Mouse (Mus musculus): Measurements from ENCODE around the gene Iqcf4. TPM values are rescaled to one million over a fixed set of nuclear protein-coding genes. Genes with fewer than 3 reads are reported as not detected.

The Iqcf4 gene
- polyA plus RNA-seq, 1 experiment from 2014 or later, result not detected

GRCm38 (mm10) chr9:106592158-106592557 is 21.4 kb upstream of the Iqcf4 start:
- Histone ChIP-seq H3K4me1 (replicated peaks; ENCODE audit: control insufficient read depth, insufficient read depth, low read length) (no peaks in the 10 kb centered on the region), H3K4me3 (replicated peaks; ENCODE audit: low read length) (no peak overlapping the region), H3K9ac (no peak overlapping the region), H3K27me3 (ENCODE audit: control insufficient read depth, insufficient read depth, low read length) (no peaks in the 10 kb centered on the region), H3K36me3 (replicated peaks; ENCODE audit: control insufficient read depth, insufficient read depth) (no peaks in the 10 kb centered on the region), H3K27ac (no peak overlapping the region), H3K9me3 (ENCODE audit: control insufficient read depth, low read length) (no peaks in the 10 kb centered on the region), H3K4me2 (replicated peaks) (no peak overlapping the region)
- no peak for ATAC-seq (ENCODE audit: low FRiP score)
- DNase-seq (ENCODE audit: low spot score), result no peak
- WGBS, result 92% methylated on average over 5 of the region's 5 CpGs

DNA sequence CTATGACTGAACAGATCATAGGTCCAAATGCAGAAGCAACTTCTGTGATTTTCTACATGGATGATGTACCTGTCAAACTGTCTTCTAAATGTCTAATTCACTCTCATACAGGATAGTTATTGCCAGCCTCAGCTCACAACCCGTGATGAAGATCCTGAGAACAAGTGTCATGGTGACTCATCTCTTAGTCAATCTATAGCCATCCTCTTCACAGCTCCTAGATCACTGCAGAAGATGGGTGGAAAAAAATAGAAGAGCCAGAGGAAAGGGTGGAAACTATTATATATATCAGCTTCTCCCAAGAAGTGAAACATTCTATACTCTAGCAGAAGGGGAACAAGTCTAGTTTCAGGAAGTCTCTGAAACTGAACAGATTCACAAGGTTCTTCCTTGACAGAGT is 11.8 kb upstream of the Iqcf4 start:
- DNase-seq (ENCODE audit: low spot score), result no peak
- WGBS, result 72% methylated on average over 1 of the region's 1 CpGs
- no peak for ATAC-seq (ENCODE audit: low FRiP score)
- Histone ChIP-seq H3K27ac (no peak overlapping the region), H3K4me1 (replicated peaks; ENCODE audit: control insufficient read depth, insufficient read depth, low read length) (no peaks in the 10 kb centered on the region), H3K4me2 (replicated peaks) (no peak overlapping the region), H3K27me3 (ENCODE audit: control insufficient read depth, insufficient read depth, low read length) (no peaks in the 10 kb centered on the region), H3K36me3 (replicated peaks; ENCODE audit: control insufficient read depth, insufficient read depth) (no peaks in the 10 kb centered on the region), H3K9me3 (ENCODE audit: control insufficient read depth, low read length) (0 out of 2 replicates have a peak, but pooled peaks cover 5% of the 10 kb centered on the region), H3K4me3 (replicated peaks; ENCODE audit: low read length) (no peak overlapping the region), H3K9ac (no peak overlapping the region)

GRCm38 (mm10) chr9:106580016-106580415 is 9.2 kb upstream of the Iqcf4 start:
- H3K27me3 ChIP-seq (ENCODE audit: control insufficient read depth, insufficient read depth, low read length), result no peaks in the 10 kb centered on the region
- no peaks in the 10 kb centered on the region for H3K4me1 ChIP-seq (replicated peaks; ENCODE audit: control insufficient read depth, insufficient read depth, low read length)
- H3K27ac ChIP-seq, result no peak overlapping the region
- no peak for DNase-seq (ENCODE audit: low spot score)
- 83% methylated on average over 7 of the region's 7 CpGs for WGBS
- H3K36me3 ChIP-seq (replicated peaks; ENCODE audit: control insufficient read depth, insufficient read depth), result no peaks in the 10 kb centered on the region
- H3K4me3 ChIP-seq (replicated peaks; ENCODE audit: low read length), result no peak overlapping the region
- no peak for ATAC-seq (ENCODE audit: low FRiP score)
- no peak overlapping the region for H3K4me2 ChIP-seq (replicated peaks)
- no peak overlapping the region for H3K9ac ChIP-seq
- 0 out of 2 replicates have a peak, but pooled peaks cover 5% of the 10 kb centered on the region for H3K9me3 ChIP-seq (ENCODE audit: control insufficient read depth, low read length)

DNA sequence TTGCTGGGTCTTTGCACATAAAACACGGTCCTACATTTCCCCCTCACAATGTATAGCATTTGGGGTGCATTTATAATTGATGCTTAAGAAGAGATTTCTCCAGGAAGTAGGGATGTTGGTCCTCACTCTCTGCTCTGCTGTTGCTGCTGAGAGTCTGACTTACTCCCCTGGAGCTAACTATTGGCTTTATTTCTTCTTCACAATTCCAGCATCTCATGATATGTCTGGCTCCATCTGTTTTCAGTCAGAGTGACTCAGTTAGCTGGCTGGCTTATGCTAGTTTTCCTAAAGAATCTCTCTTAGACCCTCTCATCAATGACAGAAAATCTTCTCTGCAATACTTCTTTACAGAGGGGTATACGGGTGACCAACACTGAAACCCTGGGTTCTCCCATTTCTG is 5.3 kb upstream of the Iqcf4 start:
- no peak overlapping the region for H3K4me3 ChIP-seq (replicated peaks; ENCODE audit: low read length)
- no peaks in the 10 kb centered on the region for H3K36me3 ChIP-seq (replicated peaks; ENCODE audit: control insufficient read depth, insufficient read depth)
- DNase-seq (ENCODE audit: low spot score) (no peak), ATAC-seq (ENCODE audit: low FRiP score) (no peak)
- WGBS, result 91% methylated on average over 2 of the region's 2 CpGs
- 0 out of 2 replicates have a peak, but pooled peaks cover 5% of the 10 kb centered on the region for H3K9me3 ChIP-seq (ENCODE audit: control insufficient read depth, low read length)
- H3K27ac ChIP-seq, result no peak overlapping the region
- H3K27me3 ChIP-seq (ENCODE audit: control insufficient read depth, insufficient read depth, low read length), result no peaks in the 10 kb centered on the region
- H3K4me1 ChIP-seq (replicated peaks; ENCODE audit: control insufficient read depth, insufficient read depth, low read length), result no peaks in the 10 kb centered on the region
- no peak overlapping the region for H3K4me2 ChIP-seq (replicated peaks)
- H3K9ac ChIP-seq, result no peak overlapping the region

DNA sequence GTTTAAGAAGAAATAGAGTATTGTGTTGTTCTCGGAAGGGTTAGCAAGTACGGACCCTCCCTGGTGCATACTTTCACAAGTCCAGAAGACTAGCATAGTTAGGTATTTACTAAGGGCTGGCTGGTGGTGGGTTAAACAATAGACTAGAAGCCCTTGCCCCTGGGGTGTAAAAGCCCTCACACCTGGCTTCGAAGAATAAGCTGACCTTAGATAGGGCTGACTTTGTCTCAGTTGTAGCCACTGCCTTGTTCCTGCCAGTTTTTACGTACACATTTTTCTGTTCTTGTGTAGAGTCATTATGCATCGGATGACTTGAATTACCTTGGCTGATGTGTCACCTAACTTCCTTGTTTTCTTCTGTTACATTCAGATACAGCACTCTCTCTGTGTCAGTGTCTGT is 2.6 kb upstream of the Iqcf4 start:
- Histone ChIP-seq H3K27me3 (ENCODE audit: control insufficient read depth, insufficient read depth, low read length) (no peaks in the 10 kb centered on the region), H3K36me3 (replicated peaks; ENCODE audit: control insufficient read depth, insufficient read depth) (no peaks in the 10 kb centered on the region), H3K4me3 (replicated peaks; ENCODE audit: low read length) (no peak overlapping the region), H3K4me2 (replicated peaks) (no peak overlapping the region), H3K9me3 (ENCODE audit: control insufficient read depth, low read length) (no peaks in the 10 kb centered on the region), H3K27ac (no peak overlapping the region), H3K9ac (no peak overlapping the region), H3K4me1 (replicated peaks; ENCODE audit: control insufficient read depth, insufficient read depth, low read length) (no peaks in the 10 kb centered on the region)
- WGBS, result 88% methylated on average over 5 of the region's 5 CpGs
- ATAC-seq (ENCODE audit: low FRiP score) (no peak), DNase-seq (ENCODE audit: low spot score) (no peak)

- DNase-seq (ENCODE audit: low spot score) (no peak), ATAC-seq (ENCODE audit: low FRiP score) (no peak)
- Histone ChIP-seq H3K4me1 (replicated peaks; ENCODE audit: control insufficient read depth, insufficient read depth, low read length) (no peaks in the 10 kb centered on the region), H3K27ac (no peak overlapping the region), H3K9me3 (ENCODE audit: control insufficient read depth, low read length) (no peaks in the 10 kb centered on the region), H3K4me2 (replicated peaks) (no peak overlapping the region), H3K4me3 (replicated peaks; ENCODE audit: low read length) (no peak overlapping the region), H3K9ac (no peak overlapping the region), H3K27me3 (ENCODE audit: control insufficient read depth, insufficient read depth, low read length) (no peaks in the 10 kb centered on the region), H3K36me3 (replicated peaks; ENCODE audit: control insufficient read depth, insufficient read depth) (no peaks in the 10 kb centered on the region)
- 87% methylated on average over 2 of the region's 2 CpGs for WGBS
Observed at GRCm38 (mm10) chr9:106572186-106572585, 1.4 kb upstream of the Iqcf4 start.

- no peak overlapping the region for H3K4me3 ChIP-seq (replicated peaks; ENCODE audit: low read length)
- no peak for DNase-seq (ENCODE audit: low spot score)
- WGBS, result 51% methylated on average over 11 of the region's 11 CpGs
- no peak for ATAC-seq (ENCODE audit: low FRiP score)
- no peaks in the 10 kb centered on the region for H3K9me3 ChIP-seq (ENCODE audit: control insufficient read depth, low read length)
- no peak overlapping the region for H3K27ac ChIP-seq
- H3K4me1 ChIP-seq (replicated peaks; ENCODE audit: control insufficient read depth, insufficient read depth, low read length), result no peaks in the 10 kb centered on the region
- H3K36me3 ChIP-seq (replicated peaks; ENCODE audit: control insufficient read depth, insufficient read depth), result no peaks in the 10 kb centered on the region
- H3K27me3 ChIP-seq (ENCODE audit: control insufficient read depth, insufficient read depth, low read length), result no peaks in the 10 kb centered on the region
- H3K4me2 ChIP-seq (replicated peaks), result no peak overlapping the region
- H3K9ac ChIP-seq, result no peak overlapping the region
Observed at GRCm38 (mm10) chr9:106566437-106566836, 4.4 kb downstream of the Iqcf4 start.

DNA sequence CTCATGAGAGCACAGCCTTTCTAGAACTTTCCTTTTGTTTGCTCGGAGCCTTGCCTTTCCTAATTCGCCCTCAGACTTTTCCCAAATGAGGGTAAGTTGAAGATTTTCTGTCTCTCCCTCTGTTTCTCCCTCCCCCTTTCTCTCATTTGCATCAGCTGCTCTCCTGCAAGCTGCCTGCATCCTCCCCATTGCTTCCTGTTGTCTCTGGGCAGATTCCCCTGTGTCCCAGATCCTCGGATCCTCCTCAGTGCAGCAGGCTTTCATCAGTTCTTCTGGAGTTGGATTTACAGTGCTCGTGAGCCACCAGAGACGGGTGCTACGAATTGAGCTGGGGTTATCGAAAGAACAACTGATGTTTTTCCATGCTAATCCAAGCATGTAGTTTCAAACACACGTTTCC is 6.8 kb downstream of the Iqcf4 start:
- ATAC-seq (ENCODE audit: low FRiP score) (no peak), DNase-seq (ENCODE audit: low spot score) (no peak)
- Histone ChIP-seq H3K27ac (no peak overlapping the region), H3K4me2 (replicated peaks) (no peak overlapping the region), H3K9ac (no peak overlapping the region), H3K9me3 (ENCODE audit: control insufficient read depth, low read length) (no peaks in the 10 kb centered on the region), H3K4me3 (replicated peaks; ENCODE audit: low read length) (no peak overlapping the region), H3K4me1 (replicated peaks; ENCODE audit: control insufficient read depth, insufficient read depth, low read length) (no peaks in the 10 kb centered on the region), H3K27me3 (ENCODE audit: control insufficient read depth, insufficient read depth, low read length) (no peaks in the 10 kb centered on the region), H3K36me3 (replicated peaks; ENCODE audit: control insufficient read depth, insufficient read depth) (no peaks in the 10 kb centered on the region)
- 79% methylated on average over 8 of the region's 8 CpGs for WGBS

DNA sequence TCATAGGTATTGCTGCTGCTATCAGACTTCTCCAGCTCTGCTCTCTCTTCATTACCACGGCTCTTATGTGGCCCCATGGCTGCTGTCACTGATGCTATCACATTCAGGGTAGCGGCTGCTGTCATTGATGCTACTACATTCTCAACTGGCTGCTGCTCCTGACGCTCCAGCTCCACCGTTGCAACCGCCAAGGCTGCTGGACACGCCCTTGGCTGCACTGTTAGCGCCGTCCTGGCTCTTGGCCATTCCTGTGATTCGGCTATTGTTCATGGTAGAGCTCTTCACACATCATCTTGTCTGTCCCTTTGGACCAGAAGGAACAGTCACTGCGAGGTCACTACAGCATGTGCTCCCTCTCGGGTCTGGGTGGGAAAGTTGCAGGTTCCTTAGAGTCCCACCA is 8.5 kb downstream of the Iqcf4 start:
- Histone ChIP-seq H3K4me3 (replicated peaks; ENCODE audit: low read length) (no peak overlapping the region), H3K36me3 (replicated peaks; ENCODE audit: control insufficient read depth, insufficient read depth) (no peaks in the 10 kb centered on the region), H3K9me3 (ENCODE audit: control insufficient read depth, low read length) (no peaks in the 10 kb centered on the region), H3K9ac (no peak overlapping the region), H3K27ac (no peak overlapping the region), H3K27me3 (ENCODE audit: control insufficient read depth, insufficient read depth, low read length) (no peaks in the 10 kb centered on the region), H3K4me1 (replicated peaks; ENCODE audit: control insufficient read depth, insufficient read depth, low read length) (no peaks in the 10 kb centered on the region), H3K4me2 (replicated peaks) (no peak overlapping the region)
- WGBS, result 91% methylated on average over 11 of the region's 11 CpGs
- ATAC-seq (ENCODE audit: low FRiP score) (no peak), DNase-seq (ENCODE audit: low spot score) (no peak)

DNA sequence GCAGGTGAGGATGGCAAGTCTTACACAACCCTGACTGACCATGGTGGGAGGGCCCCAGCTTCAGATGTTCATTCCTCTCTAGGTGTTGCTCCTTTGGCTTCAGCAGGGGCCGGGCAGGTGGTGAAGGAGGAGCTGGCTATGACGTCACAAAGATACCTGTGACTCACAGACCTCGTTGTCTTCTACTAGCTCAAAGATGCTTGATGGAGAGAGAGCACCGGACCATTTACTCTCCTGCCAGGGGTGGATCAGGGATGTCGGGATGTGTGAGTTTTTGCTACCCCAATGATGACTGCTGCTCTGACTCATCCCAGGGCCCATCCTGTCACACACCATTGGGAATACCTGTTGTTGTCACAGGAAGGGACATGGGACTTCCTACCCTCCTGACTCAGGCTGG is 9.3 kb downstream of the Iqcf4 start, which contains the start of gene Iqcf3:
TSS of gene Iqcf3 (minus strand) at position 101 of the 400 bp plus-strand sequence.
- no peak for DNase-seq (ENCODE audit: low spot score)
- no peak for ATAC-seq (ENCODE audit: low FRiP score)
- no peak within 1 kb of the TSS for H3K27ac ChIP-seq
- H3K4me3 ChIP-seq (replicated peaks; ENCODE audit: low read length), result no peak within 1 kb of the TSS
- WGBS, result 88% methylated on average over 5 of the region's 5 CpGs
- no peak within 1 kb of the TSS for H3K4me2 ChIP-seq (replicated peaks)
- no peaks in the 10 kb centered on the region for H3K9me3 ChIP-seq (ENCODE audit: control insufficient read depth, low read length)
- no peaks in the 10 kb centered on the region for H3K4me1 ChIP-seq (replicated peaks; ENCODE audit: control insufficient read depth, insufficient read depth, low read length)
- no peak within 1 kb of the TSS for H3K9ac ChIP-seq
- no peaks in the 10 kb centered on the region for H3K36me3 ChIP-seq (replicated peaks; ENCODE audit: control insufficient read depth, insufficient read depth)
- no peaks in the 10 kb centered on the region for H3K27me3 ChIP-seq (ENCODE audit: control insufficient read depth, insufficient read depth, low read length)
